Mouse (Mus musculus) MN1 (cell line): ENCODE data around the gene Rilpl1.
A peak's percentile ranks its signal among the peaks of the same experiment; 100 is the strongest.
"Not testable (repeated sequence)": the region's sequence is repeated elsewhere in the genome, so short reads cannot be mapped to it uniquely, and the experiment has no call there.

Experiments
- DNase-seq: peaks from one replicate; pipeline ENCODE4 v3.0.0-alpha.2; 2016; ENCODE audit warnings: low spot score

Gene Rilpl1

GRCm38 (mm10) chr5:124529191-124529651 is 2.0 kb downstream of the Rilpl1 start:
- no peak for DNase-seq

- no peak for DNase-seq
These were observed 2.4 kb downstream of the Rilpl1 start for GRCm38 (mm10) chr5:124528791-124529190.

DNA sequence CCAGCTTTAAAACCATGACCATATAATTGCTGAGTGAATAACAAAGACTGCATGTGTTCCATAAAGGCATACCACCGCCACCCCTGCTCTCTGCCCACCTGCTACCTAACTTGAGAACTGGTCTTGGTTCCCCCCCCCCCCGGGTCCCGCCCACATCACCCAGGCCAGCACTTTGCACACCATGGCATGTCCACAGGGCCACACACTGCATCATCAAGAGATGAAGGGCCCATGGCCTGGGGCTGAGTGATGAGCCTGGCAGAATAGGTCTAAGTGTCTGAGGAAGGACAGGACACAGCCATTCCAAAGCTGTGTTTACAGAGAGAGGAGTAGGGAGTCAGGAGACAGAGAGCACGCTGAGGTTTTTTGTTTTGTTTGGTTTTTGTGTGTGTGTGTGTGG is 2.8 kb downstream of the Rilpl1 start:
- DNase-seq, result no peak

- no peak for DNase-seq
These were observed 6.2 kb downstream of the Rilpl1 start for GRCm38 (mm10) chr5:124524943-124525342.

DNA sequence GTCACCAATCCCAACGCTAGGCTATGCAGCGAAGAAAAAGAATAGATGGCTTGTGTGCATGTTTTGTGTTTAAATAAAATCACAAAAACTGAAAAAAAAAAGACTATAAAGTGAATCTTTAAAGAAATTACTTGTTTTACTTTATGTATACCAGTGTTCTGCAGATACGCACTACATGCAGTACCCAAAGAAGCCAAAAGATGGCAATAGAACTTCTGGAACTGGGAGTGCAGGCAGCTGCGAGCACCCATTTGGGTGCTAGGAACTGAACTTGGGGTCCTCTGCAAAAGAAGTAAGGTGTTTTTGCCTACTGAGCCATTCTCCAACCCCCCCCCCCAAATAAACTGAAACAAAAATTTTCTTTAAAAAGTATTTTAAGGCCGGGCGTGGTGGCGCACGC is 8.2 kb downstream of the Rilpl1 start:
- DNase-seq, result no peak

DNA sequence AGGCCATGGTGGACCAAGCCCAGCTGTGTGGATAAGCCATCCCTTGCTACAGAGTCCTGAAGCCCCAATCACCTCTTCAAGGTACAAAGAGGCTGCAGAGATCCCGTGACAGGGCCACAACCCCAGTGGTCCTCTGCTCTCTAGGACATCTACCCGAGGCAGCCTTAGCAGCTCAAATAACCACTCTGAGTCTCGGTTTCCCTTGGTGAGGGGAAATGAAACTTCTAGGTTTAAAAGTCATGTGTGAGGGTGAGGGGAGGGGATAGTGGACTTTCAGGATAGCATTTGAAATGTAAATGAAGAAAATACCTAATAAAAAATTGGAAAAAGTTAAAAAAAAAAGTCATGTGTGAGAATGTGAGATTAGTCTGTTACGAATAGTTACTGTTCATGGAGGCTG is 9.6 kb downstream of the Rilpl1 start:
- DNase-seq, result no peak

GRCm38 (mm10) chr5:124518648-124519047 is 12.5 kb downstream of the Rilpl1 start:
- DNase-seq, result no peak

- no peak for DNase-seq
These were observed 15.4 kb downstream of the Rilpl1 start for GRCm38 (mm10) chr5:124515789-124516188.

- no peak for DNase-seq
These were observed 20.6 kb downstream of the Rilpl1 start for GRCm38 (mm10) chr5:124510536-124511050.

GRCm38 (mm10) chr5:124509742-124510237 is 21.4 kb downstream of the Rilpl1 start:
- DNase-seq, result no peak

GRCm38 (mm10) chr5:124509200-124509599 is 22.0 kb downstream of the Rilpl1 start:
- no peak for DNase-seq

- DNase-seq, result peak; percentile 17
These were observed 24.3 kb downstream of the Rilpl1 start for GRCm38 (mm10) chr5:124506731-124507359.

- DNase-seq, result no peak
These were observed 26.0 kb downstream of the Rilpl1 start for GRCm38 (mm10) chr5:124505235-124505634.

- no peak for DNase-seq
These were observed 27.4 kb downstream of the Rilpl1 start for GRCm38 (mm10) chr5:124503742-124504141.

- no peak for DNase-seq
These were observed 29.6 kb downstream of the Rilpl1 start for GRCm38 (mm10) chr5:124501541-124501940.

DNA sequence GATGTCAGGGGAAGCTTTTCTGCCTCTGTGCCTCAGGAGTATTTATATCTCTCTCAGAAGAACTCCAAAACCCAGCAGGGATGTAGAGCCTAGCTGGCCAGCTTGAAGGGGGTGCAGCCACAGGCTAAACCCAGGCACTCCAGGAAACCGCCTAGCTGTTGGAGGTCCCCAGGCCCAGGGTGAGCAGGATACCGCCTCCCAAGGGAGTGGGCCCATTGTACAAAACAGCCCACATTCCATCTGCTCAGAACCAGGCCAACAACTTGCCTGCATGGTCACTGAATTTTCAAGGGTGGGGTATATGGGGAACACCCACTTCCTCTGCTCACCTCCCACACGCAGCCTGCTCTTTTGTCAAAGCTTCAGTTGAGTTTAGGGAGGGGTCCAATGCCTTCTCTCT is 30.6 kb downstream of the Rilpl1 start:
- no peak for DNase-seq

- DNase-seq, result not testable (repeated sequence)
These were observed 31.2 kb downstream of the Rilpl1 start for GRCm38 (mm10) chr5:124500037-124500436.

DNA sequence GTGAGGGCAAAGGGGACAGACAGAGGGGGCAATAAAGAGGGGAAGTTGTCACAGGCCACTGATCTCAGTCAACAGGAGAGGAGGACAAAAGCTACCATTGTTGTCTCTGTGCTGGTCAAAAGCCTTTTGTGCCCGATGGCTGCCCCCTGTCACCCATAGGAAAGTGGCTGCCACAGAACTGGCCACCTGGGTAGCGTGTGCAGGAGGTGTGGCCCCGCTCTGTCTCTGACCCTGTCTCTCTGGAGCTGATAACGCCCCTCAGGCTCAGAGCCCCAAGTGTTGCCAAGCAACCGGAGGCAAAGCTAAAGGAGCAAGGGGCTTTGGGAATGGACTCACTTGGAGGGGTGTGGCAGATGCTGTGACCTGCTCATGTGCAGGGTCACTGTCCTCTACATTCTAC is 32.2 kb downstream of the Rilpl1 start:
- DNase-seq, result no peak

DNA sequence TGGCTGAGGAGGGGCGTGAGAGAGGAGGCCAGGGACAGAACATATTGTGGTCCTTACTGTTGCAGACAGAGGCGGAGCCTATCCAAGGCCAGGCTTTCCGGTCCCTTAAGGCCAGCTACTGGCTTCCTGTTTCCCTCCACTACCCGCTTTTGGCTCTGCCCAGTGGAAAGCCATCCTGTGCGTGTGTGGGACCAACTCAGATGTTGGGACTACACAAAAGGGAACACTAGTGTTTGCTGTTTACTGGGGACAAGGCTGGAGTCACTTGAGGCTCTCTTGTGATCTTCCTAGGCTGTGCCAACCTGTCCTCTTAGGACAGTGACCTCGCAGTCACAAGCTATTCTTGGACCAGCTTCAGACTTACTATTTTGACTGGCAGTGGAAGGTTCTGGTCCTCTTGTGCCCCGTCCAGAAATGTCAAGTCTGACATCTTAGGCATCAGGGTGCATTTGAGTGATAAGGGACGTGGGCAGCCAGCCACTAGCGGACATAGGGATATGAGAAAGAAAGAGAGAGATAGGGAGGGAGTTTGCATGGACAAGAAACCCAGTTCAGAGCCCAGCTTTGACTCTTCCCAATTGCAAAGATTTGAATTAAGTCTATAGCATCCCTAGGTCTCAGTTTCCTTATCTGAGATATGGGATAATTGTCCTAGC is 32.8 kb downstream of the Rilpl1 start:
- DNase-seq, result no peak

- no peak for DNase-seq
These were observed 34.3 kb downstream of the Rilpl1 start for GRCm38 (mm10) chr5:124496614-124497514.

DNA sequence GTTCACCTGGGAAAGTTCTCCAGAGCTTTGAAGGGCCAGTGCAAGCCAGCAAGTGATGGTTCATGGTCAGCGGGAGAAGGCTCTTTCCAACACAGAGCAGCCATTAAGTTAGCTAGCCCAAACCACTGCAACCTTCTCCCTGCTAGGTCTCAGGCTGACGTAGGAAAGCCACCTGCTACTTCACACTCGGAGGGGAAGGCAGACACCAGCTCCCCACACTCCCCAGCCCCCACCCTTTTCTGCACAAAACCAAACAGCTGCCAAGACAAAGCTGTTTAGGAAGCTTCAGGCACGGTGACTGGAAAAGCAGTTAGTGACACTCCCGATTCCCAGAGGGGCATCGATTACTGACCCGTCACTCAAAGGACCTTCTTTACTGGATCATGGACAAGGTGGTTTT is 35.6 kb downstream of the Rilpl1 start:
- no peak for DNase-seq

DNA sequence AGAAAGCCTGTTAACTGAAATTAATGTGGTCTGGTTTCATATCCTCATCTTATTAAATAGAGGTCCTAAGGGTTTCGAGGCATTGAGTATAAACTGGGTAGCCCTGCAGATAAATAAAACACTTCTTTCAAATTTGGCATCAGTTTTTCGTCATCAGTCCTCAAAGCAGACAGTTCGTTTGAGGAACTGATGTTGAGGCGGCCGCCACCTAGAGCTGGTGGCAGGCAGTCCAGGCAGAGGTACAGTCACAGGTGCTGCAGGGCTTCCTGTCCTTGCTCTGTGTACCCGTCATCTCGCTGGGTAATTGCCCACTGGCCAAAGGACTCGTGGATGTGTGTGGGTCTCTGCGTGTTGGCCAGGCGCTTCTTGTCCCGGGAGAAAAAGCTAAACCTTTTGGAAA is 37.7 kb downstream of the Rilpl1 start:
- no peak for DNase-seq
